Mouse (Mus musculus) layer of hippocampus, postnatal 14 days (tissue): Measurements from ENCODE around the gene Rpl36al. TPM values are rescaled to one million over a fixed set of nuclear protein-coding genes. Genes with fewer than 3 reads are reported as not detected.

Experiments
- DNase-seq, 2 experiments: peaks; one replicate each; pipeline ENCODE4 v3.0.0; 2021 to 2022; ENCODE audit warnings: low spot score in 2 of 2, mixed read lengths in 1 of 2
- microRNA-seq, 2 experiments: library from miRNA; unstranded; fragments of <30 nt; microRNA quantifications; one replicate each; pipeline ENCODE4 v1.2.0; 2021
- total RNA-seq, 2 experiments: library from RNA; stranded (reverse); gene quantifications; 2 replicates each; pipeline ENCODE4 v1.2.3; 2021

Gene Rpl36al
- total RNA-seq, 2 experiments from 2014 or later: 182 to 204 TPM

GRCm38 (mm10) chr12:69159578-69159940, 24.3 kb downstream of the Rpl36al start:
- peak; percentile 17 to 60 for DNase-seq

- DNase-seq: peak; percentile 98 to 99
Measured at GRCm38 (mm10) chr12:69158765-69159577, 24.9 kb downstream of the Rpl36al start, which contains the start of gene Rps29. Gene Rps29 (minus strand): TSS chr12:69159186.

DNA sequence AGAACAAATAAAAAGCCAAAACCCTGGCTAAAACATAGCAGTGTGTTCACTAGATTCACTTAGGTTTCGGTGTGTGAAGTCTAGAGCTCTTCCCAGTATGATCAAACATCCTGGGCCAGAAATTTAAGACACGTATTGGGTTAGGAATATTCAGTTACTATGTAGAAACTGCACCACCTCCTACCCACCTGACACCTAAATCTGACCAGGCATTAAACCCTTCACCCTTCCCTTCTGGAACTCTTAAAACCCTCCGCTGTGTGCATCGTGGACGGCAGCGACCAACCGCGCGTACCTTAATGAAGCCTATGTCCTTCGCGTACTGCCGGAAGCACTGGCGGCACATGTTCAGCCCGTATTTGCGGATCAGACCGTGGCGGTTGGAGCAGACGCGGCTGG, 25.5 kb downstream of the Rpl36al start:
- DNase-seq: no peak

DNA sequence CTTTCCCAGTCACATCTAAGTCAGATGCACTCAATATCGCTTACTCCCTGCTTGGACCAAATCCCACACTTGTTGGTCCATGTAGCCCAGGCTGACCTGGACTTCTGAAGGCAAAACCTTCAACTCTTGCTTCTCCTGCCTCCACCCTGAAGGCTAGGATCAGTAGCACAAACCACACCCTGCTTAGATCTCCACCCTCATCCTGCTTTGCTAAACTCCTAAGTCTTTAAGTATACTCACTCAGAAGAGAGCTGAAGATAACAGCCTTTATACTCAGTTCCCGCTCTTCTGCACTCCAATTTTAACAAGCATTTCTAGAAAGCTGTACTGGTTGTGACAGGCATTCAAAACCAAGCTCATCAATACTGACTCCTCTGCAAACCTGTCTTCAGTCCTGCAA, 26.8 kb downstream of the Rpl36al start:
- DNase-seq: no peak

- no peak for DNase-seq
Measured at GRCm38 (mm10) chr12:69156436-69156835, 27.4 kb downstream of the Rpl36al start.

DNA sequence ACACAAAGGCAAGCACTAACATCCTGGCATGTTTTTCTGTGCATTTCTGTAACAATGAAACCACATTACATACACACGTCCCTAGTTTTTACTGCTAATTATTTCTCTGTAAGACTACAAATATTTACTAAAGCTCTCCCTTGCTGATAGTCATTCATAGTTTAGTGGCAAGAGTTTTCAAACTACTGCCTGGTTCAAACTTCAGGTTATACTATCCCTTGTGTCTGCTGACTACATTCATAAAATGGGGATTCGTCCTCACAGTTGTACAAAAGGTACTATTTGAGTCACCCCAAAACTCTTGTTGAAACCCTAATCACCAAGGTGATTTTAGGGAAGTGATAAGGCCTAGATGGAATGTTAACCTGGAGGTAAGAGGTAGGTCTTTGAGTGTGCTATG, 28.0 kb downstream of the Rpl36al start:
- DNase-seq: no peak

- DNase-seq: no peak
Measured at GRCm38 (mm10) chr12:69150049-69150448, 33.8 kb downstream of the Rpl36al start.

- no peak for DNase-seq
Measured at GRCm38 (mm10) chr12:69147166-69147735, 36.6 kb downstream of the Rpl36al start.

- DNase-seq: no peak
Measured at GRCm38 (mm10) chr12:69143460-69143859, 40.4 kb downstream of the Rpl36al start.

DNA sequence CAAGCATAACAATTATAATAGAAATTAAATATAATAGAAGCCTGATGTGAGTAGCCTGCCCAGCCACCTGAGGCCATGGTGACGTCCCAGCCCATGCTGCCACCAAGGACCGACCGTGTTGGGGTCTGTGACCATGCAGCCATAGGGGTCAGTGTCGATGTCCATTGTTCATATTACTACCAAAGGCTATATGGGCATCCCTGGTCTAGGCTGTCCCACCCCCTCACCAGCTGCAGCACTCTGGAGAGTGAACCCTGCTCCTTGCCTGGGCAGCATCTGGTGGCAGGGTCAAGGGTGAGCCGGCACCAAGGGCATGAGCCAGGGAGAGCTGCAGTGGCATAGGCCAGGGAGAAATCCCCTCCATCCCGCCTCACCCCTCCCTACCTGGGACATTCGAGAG, 44.0 kb downstream of the Rpl36al start:
- DNase-seq: no peak

GRCm38 (mm10) chr12:69139201-69139600, 44.7 kb downstream of the Rpl36al start:
- DNase-seq: no peak

Small RNAs within 50 kb of the gene (microRNA-seq; reads per million reads assigned to microRNA genes)
- gene Gm47287 (0 reads per million in 2 experiments), gene Gm47295 (0.28 to 2.5 reads per million in 2 experiments)

Other genes with a start within 250 kb of the Rpl36al start
- gene Rps29, start 24.9 kb downstream of the Rpl36al start, total RNA-seq: 1,000 to 10,000 TPM in 1 of 2 experiments, 100 to 1,000 TPM in 1; 998 to 1,003 TPM
- gene Lrr1, start 15.3 kb downstream of the Rpl36al start, total RNA-seq: 1 to 10 TPM in 1 of 2 experiments, under 1 TPM in 1; 0.65 to 1.3 TPM
- 10 to 100 TPM; 30.1 to 31.6 TPM for gene Mgat2, start 74 bp upstream of the Rpl36al start, total RNA-seq
- 1 to 10 TPM; 4.0 to 7.1 TPM for gene Gm49383, start 13.0 kb upstream of the Rpl36al start, total RNA-seq
- gene Dnaaf2, start 14.3 kb upstream of the Rpl36al start, total RNA-seq: 1 to 10 TPM; 2.2 TPM
- gene Gm49384, start 20.2 kb upstream of the Rpl36al start, total RNA-seq: 1 to 10 TPM; 3.8 to 4.0 TPM
- gene Pole2, start 44.1 kb upstream of the Rpl36al start, total RNA-seq: under 1 TPM; 0.69 to 0.85 TPM
- gene Klhdc1, start 57.1 kb upstream of the Rpl36al start, total RNA-seq: 10 to 100 TPM; 12.4 to 13.7 TPM
- 100 to 1,000 TPM; 119 to 124 TPM for gene Klhdc2, start 112.6 kb upstream of the Rpl36al start, total RNA-seq
- gene Nemf, start 173.1 kb upstream of the Rpl36al start, total RNA-seq: 10 to 100 TPM; 41.5 to 43.0 TPM
- gene Arf6, start 188.1 kb upstream of the Rpl36al start, total RNA-seq: 10 to 100 TPM; 52.7 to 54.7 TPM
- gene Gm9887, start 188.4 kb upstream of the Rpl36al start, total RNA-seq: 1 to 10 TPM in 1 of 2 experiments, under 1 TPM in 1; 0.58 to 1.1 TPM